Mouse (Mus musculus): Measurements from ENCODE around the gene Polr3g.

Polr3g gene

GRCm38 (mm10) chr13:81689587-81689986, 21.2 kb downstream of the Polr3g start:
- DNase-seq (ENCODE audit: low spot score) = no peak

GRCm38 (mm10) chr13:81684884-81685283, 25.9 kb downstream of the Polr3g start:
- no peak for DNase-seq (ENCODE audit: low spot score)

GRCm38 (mm10) chr13:81684258-81684657, 26.6 kb downstream of the Polr3g start:
- no peak for DNase-seq (ENCODE audit: low spot score)

- DNase-seq (ENCODE audit: low spot score) = no peak
Observed at GRCm38 (mm10) chr13:81683107-81683506, 27.7 kb downstream of the Polr3g start.

- no peak for DNase-seq (ENCODE audit: low spot score)
Observed at GRCm38 (mm10) chr13:81675333-81675732, 35.5 kb downstream of the Polr3g start.

- DNase-seq (ENCODE audit: low spot score) = no peak
Observed at GRCm38 (mm10) chr13:81667713-81668112, 43.1 kb downstream of the Polr3g start.

- no peak for DNase-seq (ENCODE audit: low spot score)
Observed at GRCm38 (mm10) chr13:81664331-81664698, 46.5 kb downstream of the Polr3g start.

GRCm38 (mm10) chr13:81663566-81664330, 47.1 kb downstream of the Polr3g start:
- no peak for DNase-seq (ENCODE audit: low spot score)

- no peak for DNase-seq (ENCODE audit: low spot score)
Observed at GRCm38 (mm10) chr13:81658053-81658752, 52.6 kb downstream of the Polr3g start.

GRCm38 (mm10) chr13:81657351-81658052, 53.3 kb downstream of the Polr3g start, which contains the start of gene Lysmd3:
Gene Lysmd3, plus strand, starts transcription at chr13:81657663.
- peak; percentile 86 for DNase-seq (ENCODE audit: low spot score)

- DNase-seq (ENCODE audit: low spot score) = no peak
Observed at GRCm38 (mm10) chr13:81657008-81657350, 53.8 kb downstream of the Polr3g start.

GRCm38 (mm10) chr13:81656091-81656850, 54.5 kb downstream of the Polr3g start:
- DNase-seq (ENCODE audit: low spot score) = no peak

GRCm38 (mm10) chr13:81650382-81650781, 60.4 kb downstream of the Polr3g start:
- DNase-seq (ENCODE audit: low spot score) = peak; percentile 34

- DNase-seq (ENCODE audit: low spot score) = peak; percentile 56
Observed at GRCm38 (mm10) chr13:81646348-81646747, 64.5 kb downstream of the Polr3g start.

GRCm38 (mm10) chr13:81644047-81644565, 66.7 kb downstream of the Polr3g start:
- DNase-seq (ENCODE audit: low spot score) = no peak

GRCm38 (mm10) chr13:81642491-81643149, 68.2 kb downstream of the Polr3g start:
- DNase-seq (ENCODE audit: low spot score) = peak; percentile 78

- DNase-seq (ENCODE audit: low spot score) = peak; percentile 71
Observed at GRCm38 (mm10) chr13:81641289-81642045, 69.3 kb downstream of the Polr3g start.

GRCm38 (mm10) chr13:81640881-81641280, 69.9 kb downstream of the Polr3g start:
- no peak for DNase-seq (ENCODE audit: low spot score)

- no peak for DNase-seq (ENCODE audit: low spot score)
Observed at GRCm38 (mm10) chr13:81639624-81640023, 71.2 kb downstream of the Polr3g start.

- DNase-seq (ENCODE audit: low spot score) = no peak
Observed at GRCm38 (mm10) chr13:81632720-81633415, 77.9 kb downstream of the Polr3g start, which contains the start of gene Adgrv1. Gene Adgrv1, minus strand, starts transcription at chr13:81633154.
